Mouse (Mus musculus) T-helper 17 cell (primary cell): ENCODE measurements at regions not wholly inside any gene's neighbourhood (a gene's known extent, or its start where the extent isn't known, plus 50 kb on each side); places are given as distances from the start of the nearest gene placed in this dataset.

Source experiments
- in situ Hi-C, 2 experiments: fragments of 300-600 bp; cut with MboI, MseI; formaldehyde crosslinking; loops; 1 replicate in 1 of 2; 2 replicates in 1 of 2; pipeline ENCODE4 v1.15.1; 2025; ENCODE audit warnings: high pct_unique_total_duplicates in 2 of 2

DNA sequence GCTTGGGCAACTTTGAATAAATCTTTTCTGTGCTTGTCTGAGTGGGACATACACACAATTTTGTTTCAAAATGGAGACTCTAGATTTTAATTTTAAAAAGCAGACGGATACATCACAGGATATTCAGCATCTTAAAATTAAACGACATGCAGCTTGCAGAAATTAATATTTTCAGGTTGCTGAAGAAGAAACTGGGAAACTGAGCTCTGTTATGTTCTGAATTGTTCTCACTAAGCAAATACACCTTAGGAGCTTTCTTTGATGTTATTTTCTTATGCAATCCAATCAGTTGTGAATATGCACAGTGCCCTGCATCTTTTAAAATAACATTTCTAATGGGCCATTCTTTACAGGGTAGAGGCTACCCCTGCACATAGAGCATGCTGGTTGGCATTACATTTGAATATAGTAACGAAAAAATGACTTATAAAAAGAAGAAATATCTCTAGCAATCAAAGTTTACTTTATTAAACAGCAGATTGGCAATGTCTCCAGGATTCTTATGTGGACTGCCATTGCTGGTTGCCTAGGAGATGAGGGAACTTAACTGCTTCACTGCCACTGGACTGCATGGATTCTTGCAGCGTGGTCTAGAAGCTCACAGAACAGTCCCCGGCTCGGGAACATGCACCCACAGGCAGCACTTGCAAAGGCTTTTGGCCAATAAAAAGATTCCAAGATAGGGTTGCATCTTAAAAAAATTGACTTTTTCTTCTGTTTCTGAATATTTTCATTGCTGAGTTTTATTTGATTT lies 279.7 kb downstream of the Sox11 start:
- in situ Hi-C loops, result no loop called here

GRCm38 (mm10) chr12:27062061-27062461 lies 280.3 kb downstream of the Sox11 start:
- in situ Hi-C loops, result no loop called here

GRCm38 (mm10) chr12:27060899-27061762 lies 281.2 kb downstream of the Sox11 start:
- in situ Hi-C loops, result no loop called here

DNA sequence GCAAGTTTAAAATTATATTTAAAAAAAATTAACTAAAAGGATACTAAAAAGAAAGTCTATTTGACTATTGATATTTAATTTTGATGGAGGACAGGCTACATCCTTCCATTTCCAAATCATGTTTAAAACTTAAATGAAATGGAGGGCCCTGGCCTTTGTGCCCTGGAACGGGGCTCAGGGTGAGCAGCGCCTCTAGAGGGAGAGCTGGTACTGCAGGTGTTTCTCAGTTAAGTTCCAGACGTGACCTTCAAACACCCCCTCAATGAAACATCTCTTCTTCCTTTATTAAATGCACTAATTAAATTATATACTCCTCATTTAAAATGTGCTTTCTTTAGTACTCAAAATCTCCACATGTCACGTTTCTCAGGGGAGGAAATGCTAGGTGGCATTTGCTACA lies 282.5 kb downstream of the Sox11 start:
- in situ Hi-C loops, result no loop called here

- in situ Hi-C loops, result no loop called here
These were observed 288.0 kb downstream of the Sox11 start for GRCm38 (mm10) chr12:27054411-27054810.

DNA sequence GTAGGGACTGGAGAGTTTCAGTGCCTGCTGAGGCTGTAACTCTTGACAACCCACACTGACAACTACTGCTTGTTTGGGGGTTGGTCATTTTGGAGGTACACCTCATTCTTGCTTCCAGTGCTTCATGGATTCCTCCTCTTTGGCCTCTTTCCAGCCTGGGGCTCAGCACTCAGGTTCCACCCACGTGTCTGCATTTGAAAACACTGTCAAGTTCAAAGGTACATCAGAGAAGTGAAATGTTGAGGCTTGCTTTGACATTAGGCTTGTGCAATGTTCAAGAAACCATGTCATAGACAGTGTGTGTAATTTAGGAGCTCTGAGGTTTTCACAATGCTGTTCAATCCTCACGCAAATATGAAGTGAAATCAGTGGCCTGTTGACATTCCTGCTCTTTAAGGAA lies 304.5 kb downstream of the Sox11 start:
- in situ Hi-C loops, result loop anchor here in 1 of 2 experiments (10.0 kb wide), 1 partner anchor 1197 kb away; no protein-coding TSS in a partner anchor

DNA sequence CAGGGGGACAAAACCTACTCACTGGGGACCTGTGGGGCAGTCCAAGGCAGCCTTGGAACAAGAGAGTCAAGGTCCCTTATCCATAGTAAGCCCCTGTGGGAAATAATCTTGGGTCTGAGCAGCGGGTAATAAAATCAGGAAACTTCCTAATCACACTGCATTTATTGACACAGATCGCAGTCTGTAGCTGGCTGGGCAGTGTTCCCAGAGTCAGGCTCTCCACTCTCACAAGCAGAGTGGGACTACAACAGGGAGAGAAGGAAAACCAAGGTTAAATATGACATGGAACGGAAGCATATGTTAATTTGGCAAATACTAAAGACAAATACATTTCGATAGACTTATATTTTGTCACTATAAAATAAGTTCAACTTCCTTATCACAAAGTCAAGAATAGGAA lies 322.6 kb downstream of the Sox11 start:
- in situ Hi-C loops, result no loop called here

- in situ Hi-C loops, result no loop called here
These were observed 324.0 kb downstream of the Sox11 start for GRCm38 (mm10) chr12:27018366-27018765.

DNA sequence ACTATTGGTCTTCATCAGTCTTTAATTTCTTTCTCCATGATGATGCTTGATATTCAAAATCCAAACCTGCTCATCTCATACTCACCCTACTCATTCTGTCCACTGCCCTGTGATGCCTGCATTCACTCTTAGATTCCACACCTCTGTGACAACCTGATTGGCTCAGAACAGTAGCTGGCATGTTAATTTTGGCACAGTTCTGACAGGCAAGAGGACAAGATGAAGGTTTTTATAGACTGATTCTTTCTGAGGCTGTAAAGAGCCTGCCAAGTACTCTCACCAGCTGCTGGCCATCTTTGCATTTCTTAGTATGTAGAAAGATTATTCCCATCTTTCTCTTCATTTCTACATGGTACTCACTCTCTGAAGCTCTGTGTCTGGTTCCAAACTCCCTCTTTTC lies 343.1 kb downstream of the Sox11 start:
- in situ Hi-C loops, result no loop called here

- in situ Hi-C loops, result no loop called here
These were observed 365.9 kb downstream of the Sox11 start for GRCm38 (mm10) chr12:26976284-26977065.

GRCm38 (mm10) chr12:26972495-26973113 lies 369.8 kb downstream of the Sox11 start:
- in situ Hi-C loops, result no loop called here

- in situ Hi-C loops, result no loop called here
These were observed 375.2 kb downstream of the Sox11 start for GRCm38 (mm10) chr12:26967018-26967737.

DNA sequence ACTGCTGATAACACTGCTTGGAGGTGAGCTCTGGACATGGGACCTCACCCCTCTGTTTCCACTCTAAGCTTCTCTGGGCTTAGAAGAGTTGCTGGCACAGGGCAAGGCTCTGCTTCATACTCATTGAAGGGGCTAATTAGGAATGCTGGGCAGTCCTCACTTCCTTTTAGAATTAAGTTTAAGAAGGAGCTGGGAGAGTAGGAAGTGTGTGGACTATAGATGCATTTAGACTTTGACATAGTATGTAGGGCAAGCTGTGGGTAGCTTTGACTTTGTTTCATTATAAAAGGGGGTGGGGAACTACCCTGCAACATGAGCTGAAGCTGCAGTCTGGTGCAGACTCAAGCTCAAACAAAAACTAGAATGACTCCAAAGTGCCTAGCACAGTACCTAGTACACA lies 378.5 kb downstream of the Sox11 start:
- in situ Hi-C loops, result no loop called here

- in situ Hi-C loops, result no loop called here
These were observed 402.5 kb downstream of the Sox11 start for GRCm38 (mm10) chr12:26939831-26940230.

GRCm38 (mm10) chr12:26937836-26938235 lies 404.5 kb downstream of the Sox11 start:
- in situ Hi-C loops, result no loop called here

- in situ Hi-C loops, result no loop called here
These were observed 405.5 kb downstream of the Sox11 start for GRCm38 (mm10) chr12:26936696-26937458.

- in situ Hi-C loops, result no loop called here
These were observed 412.1 kb downstream of the Sox11 start for GRCm38 (mm10) chr12:26930155-26930867.

- in situ Hi-C loops, result no loop called here
These were observed 436.2 kb downstream of the Sox11 start for GRCm38 (mm10) chr12:26906126-26906525.

- in situ Hi-C loops, result no loop called here
These were observed 434.9 kb downstream of the Cmpk2 start for GRCm38 (mm10) chr12:26903894-26904272.
